Mouse (Mus musculus) naive thymus-derived CD4-positive, alpha-beta T cell, adult 2 months (primary cell): ENCODE data around the gene E2f3.

Experiments
- DNase-seq: peaks from one replicate; pipeline ENCODE4 v3.0.0-alpha.2; 2011; ENCODE audit warnings: low read depth

Gene E2f3

GRCm38 (mm10) chr13:29985855-29986755 is at the start of gene E2f3:
E2f3 (minus strand) TSS chr13:29986063.
- peak; percentile 97 for DNase-seq

GRCm38 (mm10) chr13:30034540-30034939 is 48.7 kb upstream of the E2f3 start:
- peak; percentile 29 for DNase-seq

GRCm38 (mm10) chr13:30031684-30032335 is 45.9 kb upstream of the E2f3 start:
- no peak for DNase-seq

DNA sequence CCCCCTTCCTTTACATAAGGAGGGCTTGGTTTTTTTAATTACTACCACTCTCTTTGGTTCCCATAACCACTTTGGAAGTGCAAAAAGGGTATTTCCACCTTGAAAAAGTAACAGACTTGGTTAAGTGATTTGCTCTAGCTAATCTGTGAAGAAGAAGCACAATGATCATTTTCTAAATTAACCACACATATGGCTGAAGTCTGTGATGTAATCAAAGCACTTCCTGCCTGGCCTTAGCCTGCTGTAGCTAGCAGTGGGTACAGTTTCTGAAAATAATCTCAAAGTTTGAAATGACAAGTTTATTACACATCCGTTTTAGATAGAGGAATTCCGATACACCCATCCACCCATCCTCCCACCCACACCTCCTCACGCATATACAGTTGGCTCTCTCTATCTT is 42.0 kb upstream of the E2f3 start:
- DNase-seq = no peak

DNA sequence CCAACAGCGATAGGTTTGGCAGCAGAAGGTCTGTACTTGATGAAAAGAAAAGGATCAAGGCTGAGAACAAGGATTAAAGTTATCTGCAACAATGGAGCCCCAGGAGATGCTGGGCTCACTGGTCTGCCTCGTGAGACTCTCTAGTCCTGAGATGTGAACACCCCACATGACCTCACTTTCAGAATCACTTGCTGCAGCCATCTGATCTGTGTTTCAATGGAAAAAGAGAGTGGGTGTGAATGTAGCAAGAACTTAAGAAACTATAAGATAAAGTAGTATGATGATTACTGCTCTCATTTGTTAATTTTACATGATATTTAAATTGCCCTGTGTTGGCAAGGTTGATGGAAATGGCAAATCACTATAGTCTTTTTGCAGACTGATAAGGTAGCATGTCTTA is 36.6 kb upstream of the E2f3 start:
- DNase-seq = no peak

- DNase-seq = no peak
Observed at GRCm38 (mm10) chr13:30018573-30018972, 32.7 kb upstream of the E2f3 start.

DNA sequence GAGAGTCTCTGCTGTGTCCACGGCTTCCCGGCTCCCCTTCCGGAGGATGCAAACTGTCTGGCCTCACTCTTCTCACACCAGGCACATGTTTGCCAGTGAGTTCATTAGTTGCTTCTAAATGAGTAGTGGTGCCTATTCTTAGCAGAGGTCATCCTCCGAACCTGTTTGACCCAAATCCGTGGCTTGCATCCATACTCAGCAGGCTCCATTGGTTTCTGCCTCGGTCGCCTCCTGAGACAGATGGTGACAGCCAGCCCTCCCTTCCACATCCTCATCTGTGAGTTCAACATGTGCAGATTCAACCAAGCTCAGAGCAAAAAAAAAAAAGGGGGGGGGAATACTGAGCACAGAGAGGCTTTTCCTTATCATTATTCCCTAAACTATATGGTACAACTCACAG is 31.7 kb upstream of the E2f3 start:
- no peak for DNase-seq

DNA sequence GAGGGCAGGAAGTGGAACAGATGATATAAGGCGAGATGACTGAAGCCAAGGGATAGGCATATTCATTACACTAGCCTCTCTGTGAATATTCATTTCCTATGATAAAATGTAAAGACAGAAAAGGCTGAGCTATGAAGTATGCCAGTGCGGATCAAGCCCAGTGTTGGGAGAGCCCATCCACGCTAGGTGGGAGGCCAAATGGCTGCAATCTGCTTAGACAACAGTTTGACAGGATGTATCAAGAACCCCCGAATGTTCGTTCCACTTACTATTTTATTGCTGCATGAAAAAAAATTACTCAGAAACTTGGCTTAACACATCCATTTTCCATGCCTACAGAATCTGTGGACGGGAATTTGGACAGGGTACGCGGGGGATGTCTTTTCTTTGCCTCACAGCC is 28.7 kb upstream of the E2f3 start:
- no peak for DNase-seq

GRCm38 (mm10) chr13:30012226-30012625 is 26.4 kb upstream of the E2f3 start:
- no peak for DNase-seq

- no peak for DNase-seq
Observed at GRCm38 (mm10) chr13:30008738-30009137, 22.9 kb upstream of the E2f3 start.

DNA sequence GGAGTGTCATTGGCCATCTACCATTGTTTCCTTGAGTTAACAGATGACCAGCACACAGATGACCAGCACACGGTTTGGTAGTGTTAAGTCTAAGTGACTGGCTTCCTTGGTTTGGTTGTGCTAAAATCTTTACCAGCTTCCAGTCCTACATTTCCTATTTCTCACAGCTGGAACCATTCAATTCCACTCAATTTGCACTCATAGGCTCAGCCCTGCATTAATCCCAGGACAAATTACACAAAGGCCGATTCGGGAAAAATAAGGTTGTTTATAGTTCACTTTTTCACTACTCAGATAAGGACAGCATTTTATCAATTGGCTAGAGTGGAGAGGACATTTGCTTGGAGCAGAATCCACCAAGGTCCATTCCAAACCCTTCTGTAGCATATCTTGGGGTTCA is 19.6 kb upstream of the E2f3 start:
- no peak for DNase-seq

- no peak for DNase-seq
Observed at GRCm38 (mm10) chr13:30004849-30005248, 19.0 kb upstream of the E2f3 start.

- peak; percentile 34 for DNase-seq
Observed at GRCm38 (mm10) chr13:30003169-30003568, 17.3 kb upstream of the E2f3 start.

- DNase-seq = no peak
Observed at GRCm38 (mm10) chr13:30001041-30001440, 15.2 kb upstream of the E2f3 start.

- DNase-seq = no peak
Observed at GRCm38 (mm10) chr13:29987956-29988355, 2.1 kb upstream of the E2f3 start.

- DNase-seq = no peak
Observed at GRCm38 (mm10) chr13:29986756-29987120, 875 bp upstream of the E2f3 start.

- DNase-seq = peak; percentile 47
Observed at GRCm38 (mm10) chr13:29985101-29985854, 585 bp downstream of the E2f3 start.

DNA sequence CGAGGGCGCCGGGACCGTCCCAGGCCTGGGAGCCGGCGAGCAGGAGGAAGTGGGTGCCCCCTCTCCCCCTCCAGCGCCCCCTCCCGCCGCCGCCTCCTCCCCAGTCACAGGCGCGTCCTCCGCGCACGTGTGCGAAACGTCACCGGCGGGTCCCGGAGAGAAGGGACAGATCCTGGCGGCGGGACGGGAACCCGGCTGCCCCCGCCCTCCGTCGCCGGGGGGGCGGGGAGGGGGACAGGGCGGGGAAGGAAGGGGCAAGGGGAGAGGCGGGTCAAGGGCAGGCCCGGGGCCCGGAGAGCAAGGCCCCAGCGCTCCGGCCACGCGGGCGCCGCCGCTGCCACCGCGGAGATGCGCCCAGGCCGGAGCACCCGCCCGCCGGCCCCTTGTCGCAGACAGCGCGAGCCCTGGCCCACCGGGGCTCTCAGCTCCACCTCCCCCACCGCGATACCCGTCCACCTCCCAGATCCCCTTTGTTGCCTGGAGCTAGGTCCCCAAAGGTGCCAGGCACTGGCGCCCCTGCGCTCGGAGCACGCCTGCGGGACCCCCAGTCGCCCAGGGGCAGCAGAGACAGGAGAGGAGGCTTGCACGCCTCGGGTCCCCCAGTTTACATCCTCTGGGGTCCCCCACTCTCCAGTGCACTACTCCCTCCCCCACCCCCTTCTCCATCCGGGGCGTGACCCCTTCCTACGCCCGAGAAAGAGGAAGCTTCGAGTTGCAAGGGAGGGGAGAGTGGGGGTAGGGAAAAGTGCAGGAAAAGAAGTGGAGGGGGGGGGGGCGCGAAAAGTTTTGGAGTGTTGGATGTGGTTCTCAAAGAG is 1.4 kb downstream of the E2f3 start:
- DNase-seq = peak; percentile 70

DNA sequence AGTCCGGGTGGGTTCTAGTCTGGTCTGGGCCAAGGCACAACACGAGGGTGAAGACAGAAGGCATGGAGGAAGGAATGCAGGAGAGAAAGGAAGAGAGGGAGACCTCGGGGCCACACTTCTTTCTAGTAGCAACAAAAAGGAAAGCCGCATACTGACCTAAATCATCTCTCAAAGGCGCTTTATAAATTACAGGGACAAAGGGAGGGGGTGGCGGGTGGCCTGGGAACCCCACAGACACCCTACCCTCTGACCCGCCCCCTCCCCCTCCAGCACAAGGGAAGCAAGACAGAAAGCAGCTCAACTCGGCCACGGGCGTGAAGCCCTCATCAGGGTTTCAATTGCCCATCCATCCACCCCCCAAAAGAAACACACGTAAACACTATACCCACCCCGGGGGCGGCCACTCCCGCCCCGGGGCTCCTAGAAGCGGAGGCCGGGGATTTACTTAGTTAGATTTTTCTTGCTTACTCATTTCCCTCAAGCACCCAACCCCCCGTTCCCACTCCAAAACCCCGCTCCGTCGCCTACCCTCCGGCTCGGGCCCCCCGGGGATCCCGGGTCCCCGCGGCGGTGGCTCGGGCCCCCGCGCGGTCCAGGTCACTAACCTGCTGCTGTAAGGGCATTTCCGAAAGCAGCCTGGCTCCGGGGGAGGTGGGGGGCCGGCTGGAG is 2.2 kb downstream of the E2f3 start:
- peak; percentile 47 for DNase-seq

DNA sequence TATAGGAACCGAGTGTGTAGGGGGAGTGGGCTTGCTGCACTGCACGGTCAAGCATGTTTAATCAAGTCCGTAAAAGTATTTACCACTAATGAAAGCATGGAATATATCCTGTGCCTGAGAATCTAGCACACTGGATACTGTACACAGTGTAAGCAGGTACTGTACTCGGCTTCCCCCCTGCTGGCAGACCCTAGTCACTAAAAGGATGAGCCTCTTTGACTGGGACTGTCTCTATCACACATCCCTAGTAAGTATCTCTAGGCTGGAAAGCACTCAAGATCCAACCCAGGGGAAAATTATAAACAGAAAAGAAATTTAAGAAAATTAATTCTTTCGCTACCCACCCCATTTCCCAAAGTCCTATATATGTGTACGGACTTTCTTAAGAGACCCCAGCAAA is 2.8 kb downstream of the E2f3 start:
- peak; percentile 62 for DNase-seq

DNA sequence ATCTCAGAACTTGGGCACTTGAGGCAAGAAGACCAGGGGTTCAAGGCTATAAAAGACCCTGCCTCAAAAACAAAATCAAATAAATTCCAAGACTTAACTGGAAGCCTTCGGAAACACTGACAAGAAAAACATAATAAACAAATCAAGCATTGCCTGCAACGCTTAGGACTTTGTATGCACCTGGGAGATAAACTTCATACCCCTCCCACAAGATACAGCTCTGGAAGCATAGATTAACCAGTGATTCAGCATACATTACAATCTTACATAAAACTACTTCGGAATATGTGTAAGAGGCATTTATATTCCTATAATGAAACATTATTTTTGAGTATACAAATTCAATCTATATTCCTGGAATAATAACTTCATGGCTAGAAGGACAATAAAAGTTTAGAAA is 3.5 kb downstream of the E2f3 start:
- no peak for DNase-seq
